Mouse (Mus musculus) c-Kit-positive CD71-negative TER-119-negative erythroid progenitor cells, embryonic 14.5 days (primary cell): ENCODE data around the gene Ptprh.

Source experiments
- DNase-seq: peaks from one replicate; pipeline ENCODE4 v3.0.0-alpha.2; 2013; ENCODE audit warnings: low read depth

The Ptprh gene

GRCm38 (mm10) chr7:4603873-4604272 is at the start of gene Ptprh:
Gene Ptprh (minus strand): TSS chr7:4604041.
- no peak for DNase-seq

- DNase-seq = no peak
These were observed 49.5 kb upstream of the Ptprh start for GRCm38 (mm10) chr7:4653351-4653750.

GRCm38 (mm10) chr7:4652726-4653125 is 48.9 kb upstream of the Ptprh start:
- DNase-seq = no peak

GRCm38 (mm10) chr7:4651581-4651980 is 47.7 kb upstream of the Ptprh start:
- DNase-seq = no peak

GRCm38 (mm10) chr7:4647992-4648391 is 44.2 kb upstream of the Ptprh start:
- no peak for DNase-seq

- DNase-seq = no peak
These were observed 43.5 kb upstream of the Ptprh start for GRCm38 (mm10) chr7:4647291-4647690.

GRCm38 (mm10) chr7:4646806-4647205 is 43.0 kb upstream of the Ptprh start:
- DNase-seq = no peak

- no peak for DNase-seq
These were observed 39.4 kb upstream of the Ptprh start for GRCm38 (mm10) chr7:4643225-4643624.

GRCm38 (mm10) chr7:4641956-4642355 is 38.1 kb upstream of the Ptprh start:
- no peak for DNase-seq

GRCm38 (mm10) chr7:4641155-4641554 is 37.3 kb upstream of the Ptprh start:
- DNase-seq = no peak

GRCm38 (mm10) chr7:4636179-4636578 is 32.3 kb upstream of the Ptprh start:
- no peak for DNase-seq

GRCm38 (mm10) chr7:4631031-4631430 is 27.2 kb upstream of the Ptprh start, which contains the start of gene Tmem86b:
Gene Tmem86b (minus strand): TSS chr7:4631422.
- no peak for DNase-seq

GRCm38 (mm10) chr7:4630198-4630597 is 26.4 kb upstream of the Ptprh start:
- no peak for DNase-seq

GRCm38 (mm10) chr7:4629586-4629985 is 25.7 kb upstream of the Ptprh start:
- DNase-seq = no peak

GRCm38 (mm10) chr7:4625928-4626327 is 22.1 kb upstream of the Ptprh start:
- DNase-seq = no peak

GRCm38 (mm10) chr7:4624343-4624742 is 20.5 kb upstream of the Ptprh start:
- DNase-seq = no peak

GRCm38 (mm10) chr7:4623544-4624189 is 19.8 kb upstream of the Ptprh start:
- peak; percentile 56 for DNase-seq

- DNase-seq = peak; percentile 75
These were observed 16.1 kb upstream of the Ptprh start for GRCm38 (mm10) chr7:4619979-4620378.

GRCm38 (mm10) chr7:4613740-4614403 is 10.0 kb upstream of the Ptprh start:
- DNase-seq = no peak

GRCm38 (mm10) chr7:4612956-4613355 is 9.1 kb upstream of the Ptprh start:
- DNase-seq = no peak

GRCm38 (mm10) chr7:4612386-4612785 is 8.5 kb upstream of the Ptprh start:
- no peak for DNase-seq

- no peak for DNase-seq
These were observed 8.1 kb upstream of the Ptprh start for GRCm38 (mm10) chr7:4611921-4612341.

GRCm38 (mm10) chr7:4611511-4611910 is 7.7 kb upstream of the Ptprh start:
- no peak for DNase-seq

GRCm38 (mm10) chr7:4608002-4608401 is 4.2 kb upstream of the Ptprh start:
- DNase-seq = no peak
